Mouse (Mus musculus) fat pad, adult 2 months (tissue): ENCODE measurements around the gene Ky.

Experiments used
- DNase-seq: peaks from one replicate; pipeline ENCODE4 v3.0.0-alpha.2; 2011; ENCODE audit warnings: low read depth, low spot score; ENCODE audit errors: extremely low read depth

The Ky gene

DNA sequence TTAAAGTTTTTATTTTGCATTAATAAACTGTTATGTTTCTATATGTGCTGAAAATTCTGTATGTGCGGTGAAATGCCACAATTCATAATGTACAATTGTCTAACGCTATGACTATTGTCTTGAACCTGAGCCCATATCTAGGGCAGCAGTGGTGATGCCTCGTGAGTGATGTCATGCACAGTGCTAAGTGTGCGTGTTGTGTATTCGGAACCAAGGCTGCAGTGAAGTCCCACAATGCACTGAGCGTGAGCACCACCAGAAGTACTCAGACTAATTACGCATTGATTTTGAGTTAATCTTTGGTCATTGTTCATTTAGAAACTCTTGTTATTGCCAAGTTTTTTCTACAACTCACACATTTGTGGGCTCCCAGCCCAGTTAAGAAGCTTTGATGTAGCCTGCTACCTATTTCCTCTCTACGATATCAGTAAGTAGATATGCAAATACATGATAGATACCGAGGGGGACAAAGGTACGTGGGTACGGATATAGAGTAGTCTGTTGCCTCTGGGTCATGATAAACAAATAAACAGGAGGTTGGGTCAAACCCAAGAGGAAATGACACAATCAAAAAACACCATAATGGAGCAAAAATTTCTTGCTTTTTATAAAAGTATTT, 3.4 kb upstream of the Ky start:
- DNase-seq = no peak

DNA sequence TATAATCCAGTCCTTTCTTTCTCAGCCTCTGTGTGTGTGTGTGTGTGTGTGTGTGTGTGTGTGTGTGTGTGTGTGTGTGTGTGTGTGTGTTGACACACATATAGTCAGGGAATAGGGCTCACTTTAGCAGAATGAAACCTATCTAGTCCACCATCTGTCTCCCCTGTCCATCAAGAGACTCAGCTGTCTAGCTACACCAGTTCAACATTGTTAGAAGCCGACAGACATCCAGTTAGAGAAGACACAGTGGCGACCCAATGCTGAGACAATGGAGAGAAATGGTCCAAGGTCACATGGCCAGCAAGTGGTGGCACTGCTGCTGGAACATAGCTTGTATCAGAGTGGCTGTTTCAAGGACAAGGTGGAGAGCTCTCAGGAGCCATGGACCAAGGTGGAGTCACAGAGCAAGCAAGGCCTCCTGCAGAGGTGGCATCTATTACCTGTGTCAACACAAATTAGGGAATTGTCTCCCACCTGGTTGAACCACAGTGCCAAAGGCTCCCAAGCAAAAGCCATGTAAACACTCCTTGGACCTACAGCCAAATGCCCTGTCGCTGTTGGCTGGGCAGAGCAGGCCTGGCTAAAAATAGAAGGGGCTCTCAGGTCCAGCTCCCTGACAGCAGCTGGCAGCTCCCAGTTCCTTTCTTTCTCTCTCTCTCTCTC, 703 bp upstream of the Ky start:
- no peak for DNase-seq

DNA sequence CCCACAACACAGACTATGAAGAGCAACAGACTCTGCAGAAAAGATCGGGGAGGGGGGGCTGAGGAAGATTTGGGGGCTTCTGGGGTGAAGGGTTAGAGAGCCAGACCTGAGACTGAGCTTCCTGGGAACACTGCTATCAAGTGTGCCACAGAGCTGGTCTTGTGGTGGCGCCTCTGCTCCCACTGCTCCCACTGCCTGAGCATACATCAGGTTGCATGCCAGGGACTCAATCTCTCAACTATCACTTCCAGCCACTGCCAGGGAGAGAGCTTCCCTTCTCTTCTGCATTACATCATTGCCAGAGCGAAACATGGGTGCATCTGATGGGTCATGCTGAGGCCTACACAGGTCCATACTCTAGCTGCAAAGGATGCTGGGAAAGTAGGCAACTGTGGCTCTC, 2.8 kb downstream of the Ky start:
- no peak for DNase-seq

DNA sequence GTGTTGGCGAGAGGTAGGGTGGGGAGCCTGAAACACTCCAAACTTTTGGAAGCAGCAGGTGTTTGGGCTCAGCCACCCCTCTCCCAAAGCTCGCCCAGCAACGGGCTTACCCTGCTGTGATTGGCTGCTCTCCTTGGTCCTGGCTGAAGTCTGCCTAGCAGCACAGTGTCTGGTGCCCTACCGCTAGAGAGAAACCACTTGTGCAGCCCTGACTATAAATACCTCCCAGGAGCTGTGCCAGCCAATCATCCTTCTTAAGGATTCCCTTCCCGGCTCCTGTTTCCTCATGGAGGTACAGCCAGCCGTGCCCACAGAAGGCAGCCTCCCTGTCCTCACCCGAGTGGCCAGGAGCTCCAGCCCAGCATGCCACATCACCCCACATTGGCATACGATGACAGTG, 5.9 kb downstream of the Ky start:
- no peak for DNase-seq

DNA sequence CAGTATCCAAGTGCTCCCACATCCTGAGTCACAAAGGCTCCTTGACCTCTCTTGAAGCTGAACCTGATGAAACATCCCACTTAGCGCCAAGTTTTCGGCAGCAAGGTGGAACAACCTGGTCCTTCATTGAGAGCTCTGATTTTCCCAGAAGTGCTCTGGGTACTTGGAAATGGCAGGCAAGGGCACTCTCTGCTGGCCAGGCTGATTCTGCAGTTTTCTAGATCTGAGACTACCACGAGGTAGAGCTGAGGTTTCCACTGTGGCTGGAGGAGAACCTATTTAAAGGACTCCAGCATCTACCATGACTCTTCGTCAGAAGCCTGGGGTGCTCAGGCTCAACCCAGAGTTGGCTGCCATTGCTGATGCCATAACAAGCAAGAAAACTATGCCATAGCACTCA, 8.0 kb downstream of the Ky start:
- DNase-seq = no peak

DNA sequence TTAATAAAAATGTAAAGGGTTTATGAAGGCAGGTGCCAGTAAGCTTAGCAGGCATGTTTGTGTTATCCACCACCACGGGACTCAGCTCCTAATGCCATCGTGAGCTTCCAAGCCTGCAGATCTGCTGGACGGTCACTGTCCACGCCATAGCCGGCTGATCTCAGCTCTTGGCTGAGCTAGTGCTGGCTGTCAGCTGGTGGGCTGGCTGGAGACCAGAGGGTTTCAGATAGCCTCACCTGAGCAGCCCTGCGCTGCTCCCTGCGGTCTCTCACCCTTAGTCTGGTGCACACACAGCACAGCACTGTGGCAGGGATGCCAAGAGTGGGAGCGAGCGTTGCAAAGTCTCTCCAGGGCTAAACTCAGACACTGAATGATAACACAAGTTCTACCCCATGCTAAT, 12.9 kb downstream of the Ky start:
- DNase-seq = no peak

DNA sequence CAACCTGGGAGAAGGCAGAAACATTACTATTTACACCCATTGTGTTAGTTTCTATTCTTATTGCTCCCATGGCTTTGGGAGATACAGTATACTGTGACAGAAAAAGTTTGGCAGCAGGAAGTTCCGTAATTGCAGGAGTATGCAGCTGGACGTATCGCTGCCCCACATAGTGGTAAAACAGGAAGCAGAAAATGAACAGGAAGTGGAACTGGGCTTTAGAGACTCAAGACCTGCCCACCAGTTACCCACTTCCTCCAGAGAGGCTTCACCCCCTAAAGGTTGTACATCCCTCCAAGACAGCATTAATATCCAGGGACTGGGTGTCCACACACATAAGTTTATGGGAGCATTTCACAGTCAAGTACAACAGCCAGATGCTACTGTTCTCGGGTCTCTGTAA, 15.8 kb downstream of the Ky start:
- DNase-seq = no peak

DNA sequence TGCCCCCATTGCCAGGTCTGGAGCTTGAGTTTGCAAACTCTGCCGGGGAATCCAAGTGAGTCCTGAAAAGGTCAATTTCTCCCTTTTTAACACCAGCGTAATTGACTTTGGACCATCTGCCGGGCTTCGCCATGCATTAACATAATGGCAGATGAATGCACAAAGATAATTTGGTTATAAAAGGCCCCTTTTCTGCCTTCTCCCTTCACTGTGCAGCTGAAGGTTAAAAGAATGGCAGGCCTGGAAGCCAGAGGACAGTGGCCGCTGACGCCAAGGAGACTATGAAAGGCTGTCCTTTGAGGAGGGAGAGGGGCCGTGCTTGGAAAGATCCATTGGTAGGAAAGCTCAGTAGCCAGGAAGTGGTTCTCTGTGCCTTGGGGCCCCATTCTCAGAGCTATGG, 22.6 kb downstream of the Ky start:
- no peak for DNase-seq

DNA sequence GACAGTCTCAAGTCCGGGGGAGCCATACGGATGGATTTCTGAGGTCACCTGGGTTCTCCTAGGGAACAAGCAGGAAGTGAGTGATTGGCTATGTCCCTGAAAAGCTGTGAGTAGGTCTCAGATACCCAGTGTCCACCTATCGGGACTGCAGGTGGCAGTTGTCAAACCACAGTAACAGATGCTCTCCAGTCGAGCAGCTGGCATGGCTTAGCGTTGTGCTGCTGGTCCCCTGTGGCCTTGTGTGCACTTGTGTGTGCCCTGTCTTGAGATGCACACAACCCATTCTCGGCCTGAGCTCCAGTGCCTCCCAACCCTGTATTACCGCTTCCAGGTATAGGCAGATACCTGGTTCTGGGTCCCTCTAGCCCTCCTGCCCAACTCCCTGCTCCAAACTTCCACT, 23.0 kb downstream of the Ky start:
- no peak for DNase-seq

DNA sequence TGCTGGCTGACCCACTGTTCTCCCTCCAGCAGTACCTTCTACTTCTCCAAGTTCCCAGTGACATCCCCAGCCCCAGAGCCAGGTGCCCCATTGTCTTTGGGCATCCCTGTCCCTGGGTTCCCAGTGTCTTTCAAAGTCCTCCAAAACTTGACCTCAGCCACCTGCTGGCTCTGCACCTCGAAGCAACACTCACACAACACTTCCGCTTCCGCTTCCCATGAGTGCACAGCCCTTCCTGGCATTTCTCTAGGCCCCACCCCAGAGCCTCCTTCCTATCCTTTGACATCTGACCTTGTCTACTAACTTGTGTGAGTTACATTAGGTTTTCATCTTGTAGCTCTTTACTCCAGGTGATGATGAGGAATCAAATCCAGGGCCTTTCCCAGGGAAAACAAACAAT, 23.5 kb downstream of the Ky start:
- DNase-seq = no peak

DNA sequence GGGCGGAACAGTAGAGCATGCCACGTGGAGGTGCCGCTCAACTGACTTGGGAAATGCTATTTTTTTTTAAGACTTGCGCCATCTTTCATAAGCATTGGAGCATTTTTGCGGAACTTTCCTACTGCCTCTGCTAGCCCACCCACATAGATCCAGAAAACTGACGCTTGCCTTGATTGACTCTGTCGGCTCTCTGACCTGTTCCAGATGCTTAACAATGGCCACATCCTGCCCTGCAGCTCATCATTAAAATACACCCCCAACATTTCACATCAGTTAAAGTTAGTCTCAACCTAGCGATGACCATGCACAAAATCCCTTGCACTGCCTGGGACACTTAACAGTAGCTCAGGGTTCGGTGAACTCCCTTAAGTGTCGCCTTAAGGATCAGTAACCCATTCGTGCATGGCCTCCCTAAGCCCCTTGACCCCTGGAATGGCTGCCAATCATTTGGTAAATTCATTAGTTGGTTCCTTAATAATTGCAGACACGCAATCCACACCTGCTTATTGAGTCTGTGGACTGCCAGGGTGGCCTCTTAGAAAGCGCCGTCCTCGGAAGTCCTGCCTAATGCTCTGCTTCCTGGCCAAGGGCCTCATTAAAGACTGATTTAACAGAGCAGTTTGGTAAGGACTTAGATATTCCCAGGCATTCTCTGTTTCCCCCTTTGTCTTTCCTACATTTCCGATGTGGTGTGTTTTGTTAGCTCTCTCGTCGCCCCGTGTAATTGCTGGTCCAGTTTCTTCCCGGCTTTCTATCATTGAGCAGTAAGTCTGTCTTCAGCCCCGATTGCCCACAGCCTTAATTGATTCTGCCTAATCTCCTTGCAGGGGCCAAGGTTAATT, 25.7 kb downstream of the Ky start:
- DNase-seq = no peak

DNA sequence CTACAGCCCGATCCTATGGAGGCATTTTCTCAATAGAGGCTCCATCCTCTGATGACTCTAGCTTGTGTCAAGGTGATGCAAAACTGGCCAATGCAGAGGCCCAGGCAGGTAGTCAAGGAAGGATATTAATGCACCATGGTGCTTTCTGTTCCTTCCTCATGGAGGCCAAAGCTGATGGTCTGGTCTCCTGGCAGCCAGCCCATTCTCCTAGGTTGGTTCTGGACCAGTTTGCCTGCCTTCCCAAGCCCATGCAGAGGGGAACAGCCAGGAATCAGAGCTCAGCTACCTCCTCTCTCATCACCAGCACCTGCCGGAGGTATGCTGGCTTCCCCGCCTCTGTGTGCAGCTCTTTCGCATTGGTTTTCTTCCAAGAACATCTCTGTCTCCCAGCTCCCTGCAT, 31.4 kb downstream of the Ky start:
- DNase-seq = no peak

DNA sequence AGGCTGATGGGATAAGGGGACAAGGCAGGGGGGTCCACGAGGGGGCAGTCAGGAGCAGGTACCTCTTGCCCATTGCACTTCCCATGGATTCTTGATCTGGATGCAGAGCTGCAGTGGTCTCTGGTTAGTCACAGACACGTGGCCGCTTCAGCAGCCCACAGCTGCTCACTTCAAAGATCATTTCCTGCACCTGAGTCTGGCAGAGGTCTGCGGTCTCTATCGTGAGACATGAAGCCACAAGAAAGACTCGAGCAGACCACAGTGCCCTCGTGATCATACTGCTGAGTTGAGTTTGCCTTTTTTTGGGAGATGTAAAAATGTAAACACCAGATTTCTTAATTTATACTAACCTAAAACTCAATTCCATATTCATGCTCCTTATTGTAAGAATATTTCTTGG, 34.1 kb downstream of the Ky start:
- DNase-seq = no peak

DNA sequence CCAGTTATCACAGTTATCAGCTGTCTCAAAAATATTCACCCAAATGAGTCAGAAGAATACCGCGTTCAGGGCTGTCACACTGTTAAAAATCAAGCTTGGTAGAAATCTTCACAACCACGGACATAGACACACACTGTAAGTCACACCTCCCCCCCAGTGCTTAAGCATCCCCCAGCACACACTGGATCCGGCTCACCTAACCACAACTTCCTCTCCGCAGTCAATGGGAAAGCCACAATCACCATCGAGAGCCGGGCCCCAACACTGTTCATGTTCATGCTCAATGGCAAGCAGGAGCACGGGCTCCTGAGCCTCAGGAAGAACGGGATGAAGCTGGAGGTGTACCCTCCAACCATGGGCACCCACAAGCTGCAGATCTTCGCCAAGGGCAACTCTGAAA, 36.1 kb downstream of the Ky start:
- no peak for DNase-seq

DNA sequence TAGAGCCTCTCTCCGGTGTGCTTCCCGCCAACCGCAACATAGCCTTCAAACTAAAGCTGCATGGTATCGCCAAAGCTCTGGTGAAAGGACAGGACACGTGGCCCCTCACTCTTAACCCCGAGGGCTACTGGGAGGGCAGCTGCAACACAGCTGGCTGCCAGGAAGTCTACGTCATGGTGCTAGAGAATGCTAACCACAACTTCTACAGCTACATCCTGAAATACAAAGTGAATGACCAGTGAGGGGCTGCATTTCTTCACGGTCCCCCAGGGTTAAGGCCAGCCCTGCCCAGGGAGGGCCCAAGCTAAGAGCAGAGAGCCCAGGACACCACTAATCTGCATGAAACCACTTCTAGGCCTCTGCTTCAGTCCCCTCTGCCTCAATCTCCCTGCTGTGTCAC, 37.0 kb downstream of the Ky start:
- DNase-seq = no peak

DNA sequence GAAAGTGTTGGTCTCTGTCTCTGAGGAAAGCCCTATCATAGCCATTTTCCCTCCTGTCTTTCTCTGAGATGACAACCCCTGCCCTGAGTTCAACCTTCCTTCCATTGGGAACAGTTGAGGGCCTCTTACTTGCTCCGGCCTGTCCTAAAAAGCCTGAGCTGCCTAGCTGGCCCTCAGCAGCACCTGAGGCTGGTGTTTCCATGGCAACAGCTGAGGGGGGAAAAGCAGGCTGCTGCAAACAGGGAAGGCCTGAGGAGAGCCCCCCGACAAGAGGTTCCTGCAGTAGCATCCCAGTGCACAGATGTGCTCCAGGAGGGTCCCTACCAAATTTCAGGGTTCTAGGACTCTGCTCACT, 38.2 kb downstream of the Ky start:
- DNase-seq = no peak

DNA sequence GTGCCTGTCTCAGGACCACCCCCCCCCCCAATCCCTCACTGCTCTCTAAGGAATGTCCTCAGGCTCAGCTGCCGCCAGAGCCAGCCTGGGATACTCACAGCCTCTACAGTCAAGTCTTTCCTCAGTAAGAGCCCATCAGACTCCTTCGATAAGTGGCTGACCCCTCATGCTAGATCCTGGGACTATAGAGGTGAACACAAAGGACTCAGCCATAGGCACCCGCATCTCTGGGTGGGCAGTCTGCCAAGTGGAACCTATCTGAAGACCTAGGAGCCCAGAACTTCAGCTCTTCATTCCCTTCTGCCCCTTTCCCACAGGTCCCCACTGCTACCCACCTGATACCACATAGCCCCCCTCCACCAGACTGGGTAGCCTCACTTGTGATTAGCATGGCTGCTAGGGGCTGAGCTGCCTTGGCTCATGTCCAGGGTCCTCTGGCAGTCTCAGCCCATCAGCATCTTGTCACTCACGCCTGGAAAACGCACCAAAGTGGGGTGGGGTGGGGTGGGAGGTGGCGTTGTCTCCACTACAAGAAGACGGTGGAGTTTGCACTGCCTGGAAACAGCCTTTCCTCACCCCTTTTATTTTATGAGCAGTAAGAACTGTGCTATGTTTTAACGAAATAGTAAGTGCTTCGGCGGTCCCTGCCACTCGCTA, 38.7 kb downstream of the Ky start:
- no peak for DNase-seq

DNA sequence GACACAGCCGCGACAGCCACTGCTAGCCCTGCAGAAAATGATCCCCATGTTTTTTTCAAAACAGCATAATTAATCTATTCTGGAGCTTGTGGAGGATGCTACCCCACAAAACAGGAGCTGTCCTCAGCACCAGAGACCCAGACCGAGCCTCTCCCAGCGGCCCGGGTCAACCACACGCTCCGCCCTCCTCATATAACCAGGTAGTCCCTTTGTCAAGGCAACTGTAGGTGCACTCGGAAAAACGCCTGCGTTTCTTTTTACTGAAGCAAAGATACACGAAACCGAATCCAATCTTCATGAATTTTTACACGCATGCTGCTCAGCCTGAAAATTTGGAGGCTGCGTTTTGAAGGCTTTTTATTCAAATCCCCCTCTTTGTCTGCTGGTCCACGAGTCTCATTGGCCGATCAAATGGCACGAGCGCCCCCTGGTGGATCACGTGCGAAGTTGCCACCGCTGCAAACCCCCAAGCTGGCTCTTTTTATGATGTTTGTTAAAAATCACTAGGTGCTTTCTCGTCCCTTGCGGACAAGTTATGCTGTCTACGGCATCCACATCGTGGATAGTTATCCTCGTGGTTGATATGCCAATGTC, 39.3 kb downstream of the Ky start:
- DNase-seq = no peak

DNA sequence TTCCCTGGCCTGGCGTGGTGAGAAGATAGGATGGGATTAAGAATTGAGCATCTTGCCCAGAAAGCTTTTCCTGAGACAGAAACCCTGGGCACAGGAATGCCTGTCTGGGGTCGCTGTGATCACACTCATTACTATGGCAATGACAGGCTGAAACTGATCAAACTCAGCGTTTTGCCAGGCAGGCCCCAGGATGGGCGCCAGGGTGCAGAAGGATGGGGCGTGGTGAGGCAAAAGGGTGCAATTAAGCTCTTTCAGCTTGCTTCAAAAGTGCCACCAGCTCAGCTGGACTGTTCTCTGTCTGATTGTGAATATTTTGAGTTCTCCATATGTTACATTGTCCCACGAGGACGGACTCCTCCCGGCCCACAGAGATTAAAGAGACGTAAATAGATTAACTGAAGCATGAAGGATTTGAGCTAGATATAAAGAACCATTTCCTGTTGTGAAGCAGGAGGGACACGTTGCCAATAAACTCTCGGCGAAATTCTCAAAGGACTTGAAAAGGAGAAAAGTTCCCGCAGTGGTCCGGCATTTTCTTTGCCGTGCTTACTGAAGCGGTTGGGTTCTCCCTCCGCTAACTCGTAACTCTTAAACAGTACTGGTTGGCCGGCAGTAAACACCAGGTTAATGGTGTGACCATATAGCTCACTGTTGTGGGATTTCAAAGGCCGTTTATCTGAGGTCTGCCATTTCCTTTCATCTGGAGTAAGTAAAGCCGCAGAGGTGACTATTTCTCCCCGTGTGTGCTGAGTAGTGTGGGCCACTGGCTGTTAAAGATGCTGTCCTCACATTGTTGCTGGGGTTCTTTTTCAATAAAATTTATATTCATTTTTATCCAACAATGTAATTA, 40.1 kb downstream of the Ky start:
- DNase-seq = no peak

DNA sequence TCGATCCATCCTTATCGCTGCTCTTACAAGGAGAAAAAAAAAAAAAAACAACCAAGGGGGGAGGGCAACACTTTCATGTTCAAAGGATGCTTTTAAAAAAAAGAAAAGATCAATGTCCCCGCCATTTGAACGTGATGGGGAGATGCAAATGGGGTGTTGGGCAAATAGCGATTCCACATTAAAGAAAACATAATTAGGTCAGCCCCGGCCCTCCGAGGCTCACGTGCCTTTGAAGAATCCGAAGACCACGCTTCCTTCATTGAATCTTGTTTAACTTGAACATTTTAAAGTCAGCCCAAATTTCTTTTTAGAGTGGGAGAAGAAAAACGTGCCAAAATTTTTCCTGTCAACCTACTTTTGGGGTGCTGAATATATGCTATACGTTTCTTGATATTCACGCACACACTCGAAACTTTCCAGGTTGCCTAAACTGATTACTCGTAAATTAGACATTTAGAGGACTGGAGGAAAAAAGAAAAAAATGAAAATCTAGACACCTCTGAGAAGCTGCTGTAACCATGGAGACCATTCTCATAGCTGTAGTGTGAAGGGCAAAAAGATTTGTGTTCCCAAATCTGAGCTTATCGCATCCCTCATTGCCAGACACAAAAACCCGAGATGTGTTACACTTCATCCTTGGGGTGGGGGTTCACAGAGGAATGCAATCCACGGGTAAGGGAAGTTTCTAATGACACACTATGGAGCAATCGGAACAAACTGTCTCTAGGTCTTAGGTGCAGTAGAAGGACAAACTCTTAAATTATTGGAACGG, 40.9 kb downstream of the Ky start:
- DNase-seq = no peak
